In genomic region chr6:5889341-5889740, GRCm38 (mm10) we compare ENCODE assay signal across 18 mouse cellular contexts.
DNase-seq lines count a peak whose midpoint lies in the region; ATAC-seq and TF ChIP-seq lines count a peak whose summit lies in the region.
"Had no signal": no experiment of that assay in that cellular context is flagged by ENCODE, and none has a peak within 500 bp of the region (broad histone marks: within the 10 kb centered on the region; RNA-seq: fewer than 3 reads in every experiment).

No protein-coding gene starts in this region.

- 68% methylated on average over 6 of the region's 6 CpGs for WGBS in embryonic facial prominence, embryonic 14.5 days
- 80% methylated on average over 6 of the region's 6 CpGs for WGBS in embryonic facial prominence, embryonic 10.5 days
- 40% methylated on average over 6 of the region's 6 CpGs for WGBS in kidney, adult 2 months
- WGBS in kidney, embryonic 15.5 days, result 81% methylated on average over 6 of the region's 6 CpGs

- no peaks in the 10 kb centered on the region for H3K27me3 ChIP-seq in embryonic facial prominence, embryonic 14.5 days (replicated peaks; ENCODE audit: control insufficient read depth, insufficient read depth, low read length)
- H3K27me3 ChIP-seq in embryonic facial prominence, embryonic 10.5 days (replicated peaks; ENCODE audit: low read depth, poor library complexity, severe bottlenecking), result no peaks in the 10 kb centered on the region
- H3K27me3 ChIP-seq in kidney, adult 2 months (replicated peaks; ENCODE audit: control insufficient read depth, insufficient read depth, low read length), result no peaks in the 10 kb centered on the region
- no peaks in the 10 kb centered on the region for H3K27me3 ChIP-seq in kidney, embryonic 15.5 days
- H3K27me3 ChIP-seq: forebrain, embryonic 15.5 days; heart, embryonic 15.5 days; neural tube, embryonic 13.5 days; stomach, embryonic 15.5 days had no signal

- no peaks in the 10 kb centered on the region for H3K4me1 ChIP-seq in embryonic facial prominence, embryonic 14.5 days (ENCODE audit: control insufficient read depth, insufficient read depth, low read length)
- H3K4me1 ChIP-seq in embryonic facial prominence, embryonic 10.5 days, result peaks cover 4% of the 10 kb centered on the region
- H3K4me1 ChIP-seq in kidney, adult 2 months (ENCODE audit: control insufficient read depth, insufficient read depth, low read length), result no peaks in the 10 kb centered on the region; the same call in 1 of the 2 replicates
- H3K4me1 ChIP-seq in kidney, embryonic 15.5 days, result no peaks in the 10 kb centered on the region
- H3K4me1 ChIP-seq: forebrain, embryonic 15.5 days; heart, embryonic 15.5 days; limb, embryonic 10.5 days; neural tube, embryonic 13.5 days; stomach, embryonic 15.5 days had no signal

- no peak for DNase-seq in embryonic facial prominence, embryonic 14.5 days (ENCODE audit: low spot score)
- DNase-seq in embryonic facial prominence, embryonic 10.5 days (ENCODE audit: low spot score), result no peak
- DNase-seq in kidney, adult 2 months, result peak; percentile 88
- peak; percentile 71 for DNase-seq in kidney, postnatal 14 days
- peak; percentile 29 for DNase-seq in testis, postnatal 14 days (ENCODE audit: low spot score)
- DNase-seq in layer of hippocampus, adult 8-10 months (ENCODE audit: low spot score in 2 of 2), result no peak
- DNase-seq: heart, adult 2 months; lung, adult 2 months; lung, postnatal 36 days; thymus, postnatal 14 days had no signal

- TF ChIP-seq POLR2A in kidney, adult 2 months (IDR thresholded peaks at IDR 0.05; ENCODE audit: low read depth, low read length), result no peak

- no peak overlapping the region for H3K4me3 ChIP-seq in embryonic facial prominence, embryonic 14.5 days (ENCODE audit: low read depth, low read length)
- no peak overlapping the region for H3K4me3 ChIP-seq in embryonic facial prominence, embryonic 10.5 days
- H3K4me3 ChIP-seq in kidney, adult 2 months (ENCODE audit: insufficient read depth, low read depth, low read length), result no peak overlapping the region
- no peak overlapping the region for H3K4me3 ChIP-seq in kidney, embryonic 15.5 days (replicated peaks)
- H3K4me3 ChIP-seq: erythroblast, embryonic 14.5 days; forebrain, embryonic 15.5 days; heart, adult 2 months; heart, embryonic 15.5 days; limb, embryonic 10.5 days; neural tube, embryonic 13.5 days; stomach, embryonic 15.5 days had no signal

- peak; percentile 30; the same call in 1 of the 2 replicates for ATAC-seq in embryonic facial prominence, embryonic 14.5 days (ENCODE audit: low read depth)
- no peak for ATAC-seq in kidney, embryonic 15.5 days (replicated peaks; ENCODE audit: low FRiP score)
- ATAC-seq: forebrain, embryonic 15.5 days had no signal

- no peaks in the 10 kb centered on the region for H3K9me3 ChIP-seq in embryonic facial prominence, embryonic 14.5 days (ENCODE audit: control insufficient read depth, low read length)
- H3K9me3 ChIP-seq in embryonic facial prominence, embryonic 10.5 days, result no peaks in the 10 kb centered on the region
- no peaks in the 10 kb centered on the region for H3K9me3 ChIP-seq in kidney, embryonic 15.5 days (replicated peaks)
- H3K9me3 ChIP-seq: forebrain, embryonic 15.5 days; heart, embryonic 15.5 days; limb, embryonic 10.5 days; neural tube, embryonic 13.5 days; stomach, embryonic 15.5 days had no signal

- H3K4me2 ChIP-seq in embryonic facial prominence, embryonic 14.5 days (ENCODE audit: low read depth, low read length), result no peak overlapping the region
- H3K4me2 ChIP-seq in kidney, embryonic 15.5 days, result no peak overlapping the region
- H3K4me2 ChIP-seq: forebrain, embryonic 15.5 days; heart, embryonic 15.5 days; liver, embryonic 11.5 days; neural tube, embryonic 13.5 days; stomach, embryonic 15.5 days had no signal

- no peak overlapping the region for H3K9ac ChIP-seq in embryonic facial prominence, embryonic 14.5 days (ENCODE audit: low read depth, low read length)
- H3K9ac ChIP-seq in kidney, embryonic 15.5 days, result no peak overlapping the region
- H3K9ac ChIP-seq: forebrain, embryonic 15.5 days; heart, embryonic 15.5 days; neural tube, embryonic 13.5 days; stomach, embryonic 15.5 days had no signal

- H3K36me3 ChIP-seq in embryonic facial prominence, embryonic 14.5 days (ENCODE audit: control insufficient read depth, insufficient read depth, low read length), result no peaks in the 10 kb centered on the region
- H3K36me3 ChIP-seq in embryonic facial prominence, embryonic 10.5 days (replicated peaks), result no peaks in the 10 kb centered on the region
- H3K36me3 ChIP-seq in kidney, adult 2 months (ENCODE audit: control insufficient read depth, insufficient read depth, low read length), result no peaks in the 10 kb centered on the region
- no peaks in the 10 kb centered on the region for H3K36me3 ChIP-seq in kidney, embryonic 15.5 days
- H3K36me3 ChIP-seq: forebrain, embryonic 15.5 days; heart, embryonic 15.5 days; limb, embryonic 10.5 days; neural tube, embryonic 13.5 days; stomach, embryonic 15.5 days had no signal

- no peak for TF ChIP-seq CTCF in kidney, adult 2 months (conservative IDR thresholded peaks at IDR 0.05; ENCODE audit: insufficient read depth, insufficient read length, low read depth, low read length)

- no peak overlapping the region for H3K27ac ChIP-seq in embryonic facial prominence, embryonic 14.5 days (replicated peaks; ENCODE audit: low read depth, low read length)
- no peak overlapping the region for H3K27ac ChIP-seq in embryonic facial prominence, embryonic 10.5 days (replicated peaks)
- no peak overlapping the region for H3K27ac ChIP-seq in kidney, adult 2 months (ENCODE audit: insufficient read depth, low read depth, low read length)
- H3K27ac ChIP-seq in kidney, embryonic 15.5 days, result no peak overlapping the region
- H3K27ac ChIP-seq: forebrain, embryonic 15.5 days; heart, adult 2 months; heart, embryonic 15.5 days; limb, embryonic 10.5 days; neural tube, embryonic 13.5 days; stomach, embryonic 15.5 days had no signal

Comparison
In these comparisons a context has a peak if more than half of its experiments do, and no peak if none do; other contexts are left out.
1. DNase-seq: peak in kidney, adult 2 months (single experiment), kidney, postnatal 14 days (single experiment) and testis, postnatal 14 days (single experiment); none in embryonic facial prominence, embryonic 14.5 days (single experiment), embryonic facial prominence, embryonic 10.5 days (single experiment) and layer of hippocampus, adult 8-10 months (0 of 2).